Mouse (Mus musculus) adrenal gland, adult 2 months (tissue): Measurements from ENCODE around the gene Wnk4. TPM values are rescaled to one million over a fixed set of nuclear protein-coding genes. Genes with fewer than 3 reads are reported as not detected.
A peak's percentile ranks its signal among the peaks of the same experiment; 100 is the strongest.

Source experiments
- DNase-seq: peaks from one replicate; pipeline ENCODE4 v3.0.0; 2021
- polyA plus RNA-seq: library from polyadenylated mRNA; depleted of rRNA; stranded (reverse); fragments of >200 nt; gene quantifications from 2 replicates; pipeline ENCODE4 v1.2.3, GENCODE M21; 2012
- total RNA-seq, 2 experiments: library from RNA; stranded (reverse); gene quantifications; 2 replicates each; pipeline ENCODE4 v1.2.3; 2021

Wnk4 gene
- total and polyA plus RNA-seq, 3 experiments, result 0.94 to 3.7 (median 2.1) TPM

DNA sequence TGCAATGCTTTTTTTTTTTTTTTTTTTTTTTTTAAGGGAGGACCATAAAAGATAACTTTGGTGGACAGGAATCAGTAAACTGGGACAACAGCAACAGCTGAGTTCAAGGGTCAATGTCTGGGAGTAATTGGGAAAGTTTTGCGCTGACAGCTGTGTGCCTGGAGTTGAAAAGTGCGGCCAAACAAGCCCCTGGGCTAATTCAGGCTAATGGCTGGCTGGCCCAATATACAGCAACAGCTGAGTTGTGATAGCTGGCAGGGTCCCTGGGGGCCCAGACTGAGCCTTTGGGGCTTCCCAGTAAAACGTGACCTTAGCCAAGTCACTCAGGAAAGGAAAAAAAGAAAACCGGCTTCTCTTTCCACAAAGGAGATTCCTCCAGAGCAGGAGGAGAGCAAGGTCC, 15.3 kb upstream of the Wnk4 start:
- no peak for DNase-seq

DNA sequence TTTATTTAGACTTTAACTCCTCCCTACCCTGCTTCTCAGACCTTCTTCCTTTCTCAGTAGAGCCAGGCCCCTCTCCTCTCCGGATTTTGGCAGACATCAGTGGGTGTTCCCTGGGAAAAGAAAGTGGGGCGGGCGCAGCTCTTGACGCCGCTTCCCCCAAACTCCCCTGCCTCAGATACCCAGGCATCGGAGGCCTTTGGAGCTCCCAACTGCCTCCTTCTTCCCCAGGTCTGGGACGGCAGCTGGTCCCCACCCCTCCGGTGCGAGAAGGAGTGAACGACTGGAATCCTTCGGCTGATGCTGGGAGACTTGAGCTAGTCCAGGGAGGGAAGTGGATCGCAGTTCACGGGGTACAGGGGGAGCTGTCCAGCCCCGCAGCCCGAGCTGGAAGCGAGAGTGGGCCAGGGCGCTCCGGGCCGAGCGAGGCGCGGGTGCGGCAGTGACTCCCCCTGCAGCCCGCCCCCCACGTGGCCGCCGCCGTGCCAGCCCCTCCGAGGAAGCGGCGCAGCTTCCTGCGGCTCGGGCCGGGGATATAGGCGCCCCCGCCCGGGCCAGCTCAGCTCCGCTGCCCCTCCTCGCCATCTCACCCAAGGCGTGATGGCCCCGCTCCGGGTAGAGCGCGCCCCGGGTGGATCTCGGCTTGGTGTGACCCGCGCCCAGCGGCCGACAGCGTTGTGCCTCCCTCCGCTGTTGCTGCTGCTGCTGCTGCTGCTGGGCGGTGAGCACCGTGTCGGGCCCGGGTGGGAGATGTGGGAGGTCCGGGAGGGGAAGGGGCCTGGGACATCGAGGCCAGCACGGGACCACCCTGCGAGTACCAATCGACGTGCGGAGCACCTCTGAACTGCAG, 14.3 kb upstream of the Wnk4 start, which contains the start of gene Ramp2:
TSS of gene Ramp2 (plus strand) at position 174 of the 847 bp plus-strand sequence.
- DNase-seq, result peak; percentile 65

DNA sequence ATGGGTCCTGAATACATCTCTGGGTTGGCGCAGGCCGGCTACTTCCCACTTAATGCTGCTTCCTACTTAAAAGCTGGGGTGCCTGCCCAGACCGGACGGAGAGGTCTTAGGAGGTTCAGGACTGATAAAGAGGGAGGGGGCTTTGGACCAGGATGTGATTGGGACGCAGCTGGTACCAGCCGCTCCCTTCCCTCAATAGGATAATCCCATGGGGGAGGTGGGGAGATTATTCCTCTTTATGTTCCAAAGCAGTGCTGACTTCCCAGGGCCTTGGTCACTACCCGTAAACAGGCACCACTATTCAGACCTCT, 13.7 kb upstream of the Wnk4 start:
- no peak for DNase-seq

DNA sequence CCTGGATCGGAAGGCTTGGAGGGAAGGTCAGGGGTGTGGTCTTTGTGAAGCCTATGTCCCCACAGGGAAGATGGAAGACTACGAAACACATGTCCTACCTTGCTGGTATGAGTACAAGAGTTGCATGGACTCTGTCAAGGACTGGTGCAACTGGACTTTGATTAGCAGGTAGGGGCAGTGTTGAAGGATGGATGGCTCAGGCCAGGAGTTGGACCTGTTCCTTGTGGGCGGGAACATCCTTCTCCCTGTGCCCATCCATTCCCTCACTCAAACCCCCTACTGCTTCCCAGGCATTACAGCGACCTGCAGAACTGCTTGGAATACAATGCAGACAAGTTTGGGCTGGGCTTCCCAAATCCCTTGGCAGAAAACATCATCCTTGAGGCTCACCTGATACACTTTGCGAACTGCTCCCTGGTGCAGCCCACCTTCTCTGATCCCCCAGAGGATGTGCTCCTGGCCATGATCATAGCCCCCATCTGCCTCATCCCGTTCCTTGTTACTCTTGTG, 12.8 kb upstream of the Wnk4 start:
- no peak for DNase-seq

DNA sequence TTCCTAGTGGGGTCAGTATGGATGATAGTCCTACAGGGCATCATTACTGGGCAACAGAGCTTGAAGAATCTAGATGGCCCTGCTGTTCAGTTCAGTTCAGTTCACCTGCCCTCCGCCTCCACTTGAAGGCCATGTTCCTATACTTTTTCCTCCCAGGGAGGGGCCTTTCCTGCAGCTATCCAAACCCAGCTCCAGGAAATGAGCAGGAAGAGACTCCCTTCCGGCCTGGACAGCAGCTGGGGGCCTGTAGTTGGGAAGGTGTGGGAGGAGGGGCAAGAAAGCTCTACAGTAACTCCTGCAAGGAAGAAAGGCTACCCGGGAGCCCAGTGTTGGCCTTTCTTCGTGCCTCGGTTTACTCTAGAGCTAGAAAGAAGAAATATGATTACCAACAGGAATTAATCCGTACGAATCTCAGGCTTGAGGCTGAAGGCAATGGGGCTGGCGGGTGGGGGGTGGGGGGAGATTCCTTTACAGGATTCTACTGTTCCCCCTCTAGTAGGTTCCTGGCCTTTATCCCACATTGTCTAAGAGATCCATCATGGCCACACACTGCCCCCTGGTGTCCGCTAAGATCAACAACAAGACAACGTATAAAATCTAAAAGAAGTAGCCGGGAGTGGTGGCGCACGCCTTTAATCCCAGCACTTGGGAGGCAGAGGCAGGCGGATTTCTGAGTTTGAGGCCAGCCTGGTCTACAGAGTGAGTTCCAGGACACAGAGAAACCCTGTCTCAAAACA, 11.9 kb upstream of the Wnk4 start:
- DNase-seq, result peak; percentile 69

DNA sequence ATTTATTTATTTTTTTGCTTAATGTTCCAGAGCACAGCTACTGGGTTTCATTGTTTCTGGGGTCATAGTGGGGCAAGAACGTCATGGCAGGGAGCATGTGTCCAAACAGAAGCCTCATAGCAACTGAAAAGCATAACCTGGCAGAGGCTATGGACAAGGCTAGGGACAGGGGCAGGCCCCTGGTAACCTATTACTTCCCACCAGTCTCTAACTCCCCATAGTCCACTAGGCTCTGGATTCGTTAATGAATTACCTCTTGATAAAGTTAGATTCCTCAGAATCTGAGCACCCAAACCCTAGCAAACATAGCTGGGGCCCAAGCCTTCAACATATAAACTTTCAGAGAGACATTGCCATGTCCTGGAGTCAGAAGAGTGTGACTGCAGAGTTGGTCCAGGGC, 9.3 kb upstream of the Wnk4 start:
- DNase-seq, result no peak

DNA sequence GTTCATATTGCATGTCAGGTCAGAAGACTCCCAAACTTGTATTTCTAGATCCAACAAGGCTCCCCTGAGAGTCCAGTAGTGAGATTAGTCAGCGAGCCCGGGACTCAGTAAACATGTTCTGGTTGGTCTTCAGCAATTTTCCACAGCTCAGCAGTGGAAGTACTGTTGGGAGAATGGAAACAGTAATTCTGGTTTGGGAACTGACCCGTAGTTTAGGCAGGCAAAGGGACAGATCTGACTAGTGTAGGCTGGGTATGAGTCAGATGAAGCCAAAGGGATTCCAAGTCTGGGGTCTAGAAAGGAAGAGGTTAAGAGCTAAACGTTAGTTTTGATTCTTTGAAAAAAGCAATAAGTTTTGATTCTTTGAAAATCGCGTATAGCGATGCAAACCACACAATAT, 7.4 kb upstream of the Wnk4 start:
- DNase-seq, result no peak

DNA sequence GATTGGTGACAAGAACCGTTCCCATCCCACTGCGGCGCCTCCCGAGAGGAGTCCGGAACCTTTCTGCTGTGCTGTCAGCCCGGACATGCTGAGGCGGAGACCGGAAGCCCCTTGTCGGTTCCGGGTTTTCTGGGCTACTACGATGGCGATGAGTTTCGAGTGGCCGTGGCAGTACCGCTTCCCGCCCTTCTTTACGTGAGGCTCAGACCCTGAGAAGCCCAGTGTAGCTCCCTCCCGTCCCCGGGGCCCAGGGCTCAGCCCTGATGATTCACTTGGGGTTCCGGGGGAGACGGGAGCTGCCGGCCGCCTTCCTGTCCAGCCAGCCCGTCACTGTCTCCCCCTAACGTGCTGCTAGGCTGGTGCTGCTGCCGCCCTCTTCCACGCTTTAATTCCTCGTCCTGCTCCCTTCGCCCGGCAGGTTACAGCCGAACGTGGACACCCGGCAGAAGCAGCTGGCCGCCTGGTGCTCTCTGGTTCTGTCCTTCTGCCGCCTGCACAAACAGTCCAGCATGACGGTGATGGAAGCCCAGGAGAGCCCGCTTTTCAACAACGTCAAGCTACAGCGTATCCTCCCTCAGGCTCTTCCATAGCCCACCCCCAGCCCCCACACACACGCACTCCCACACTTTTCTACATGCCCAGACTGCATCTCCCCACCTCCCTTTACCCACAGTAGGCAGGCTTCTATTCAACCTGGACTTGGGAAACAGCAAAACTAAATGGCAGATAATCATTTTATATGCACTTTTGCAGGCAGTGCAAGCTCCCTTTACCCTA, 6.6 kb upstream of the Wnk4 start, which contains the start of gene Vps25:
TSS of gene Vps25 (plus strand) at position 95 of the 777 bp plus-strand sequence.
- DNase-seq, result peak; percentile 92

DNA sequence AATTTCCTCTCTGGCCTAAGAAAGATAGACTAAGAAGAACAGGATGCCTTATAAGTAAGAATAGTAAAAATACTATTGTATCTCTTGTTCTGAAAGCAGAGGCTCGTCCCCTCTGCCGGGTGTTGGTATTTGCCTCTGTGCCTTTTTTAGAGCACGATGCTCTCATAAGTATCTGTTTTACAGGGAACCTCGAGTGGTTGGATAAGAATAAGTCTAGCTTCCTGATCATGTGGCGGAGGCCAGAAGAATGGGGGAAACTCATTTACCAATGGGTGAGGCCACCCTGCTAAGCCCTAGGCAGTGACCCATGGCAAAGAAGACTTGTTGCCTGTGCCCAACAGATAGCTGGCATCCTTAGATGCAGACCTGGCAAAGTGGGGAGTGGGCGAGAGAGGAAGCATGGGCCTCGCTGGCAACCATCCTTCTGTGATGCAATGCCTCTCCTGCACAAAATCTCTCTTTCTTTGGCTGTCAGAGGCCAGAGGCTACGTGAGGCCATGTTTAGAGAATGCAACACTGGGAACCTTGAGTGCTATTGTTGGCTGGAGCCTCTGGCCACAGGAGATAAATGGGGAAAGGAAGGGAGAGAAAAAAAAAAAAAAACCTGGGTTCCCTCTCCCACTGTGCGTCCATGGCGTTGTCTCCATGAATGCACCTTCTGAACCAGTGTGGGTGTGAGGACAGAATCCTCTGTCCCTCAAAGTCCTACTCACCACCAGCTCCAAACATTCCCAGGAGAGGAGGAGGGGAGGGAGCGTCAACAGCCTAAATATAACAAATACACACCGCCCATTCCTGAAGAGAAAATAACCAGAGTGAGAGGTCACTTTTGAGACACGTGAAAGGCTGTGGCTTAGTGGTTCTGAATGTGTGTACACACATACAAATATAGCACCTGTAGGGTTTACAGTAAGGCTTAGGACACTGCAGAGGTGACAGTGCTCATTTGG, 4.3 kb upstream of the Wnk4 start:
- DNase-seq, result no peak

DNA sequence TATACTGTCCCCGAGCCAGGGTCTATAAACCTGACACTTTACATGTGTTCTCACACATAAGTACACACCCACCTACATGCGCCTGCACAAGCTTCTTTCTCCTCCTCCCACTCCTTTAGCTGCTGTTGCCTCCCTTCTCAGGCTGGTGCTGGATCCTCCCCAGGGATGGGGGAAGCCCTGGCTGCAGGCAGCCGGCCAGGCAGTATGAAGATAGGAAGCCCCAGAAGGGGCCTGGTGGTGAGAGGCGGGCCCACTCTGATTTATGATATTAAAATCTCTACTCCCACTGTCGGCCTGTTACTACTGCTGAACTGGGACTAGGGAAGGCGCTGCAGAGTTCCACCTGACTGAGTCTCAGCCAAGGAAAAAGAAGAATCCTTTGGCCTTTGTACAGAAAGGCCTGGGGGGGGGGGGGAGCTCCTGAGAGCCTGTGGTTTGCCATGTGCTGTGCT, 1.1 kb upstream of the Wnk4 start:
- DNase-seq, result no peak

DNA sequence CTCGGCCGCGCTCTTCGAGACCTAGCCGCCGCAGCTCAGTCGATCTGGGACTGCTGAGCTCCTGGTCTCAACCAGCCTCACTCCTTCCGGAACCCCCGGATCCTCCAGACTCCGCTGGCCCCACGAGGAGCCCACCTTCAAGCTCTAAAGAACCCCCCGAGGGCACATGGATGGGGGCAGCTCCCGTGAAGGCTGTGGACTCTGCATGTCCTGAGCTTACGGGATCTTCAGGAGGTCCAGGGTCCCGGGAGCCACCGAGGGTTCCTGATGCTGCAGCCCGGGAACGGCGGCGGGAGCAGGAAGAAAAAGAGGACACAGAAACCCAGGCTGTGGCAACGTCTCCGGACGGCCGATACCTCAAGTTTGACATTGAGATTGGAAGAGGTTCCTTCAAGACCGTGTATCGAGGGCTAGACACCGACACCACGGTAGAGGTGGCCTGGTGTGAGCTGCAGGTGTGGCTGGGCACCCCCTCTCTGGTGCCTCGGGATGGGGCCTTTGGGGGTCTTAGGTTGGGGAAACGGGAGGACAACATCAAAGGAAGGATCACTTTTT, 536 bp downstream of the Wnk4 start:
- DNase-seq, result no peak

DNA sequence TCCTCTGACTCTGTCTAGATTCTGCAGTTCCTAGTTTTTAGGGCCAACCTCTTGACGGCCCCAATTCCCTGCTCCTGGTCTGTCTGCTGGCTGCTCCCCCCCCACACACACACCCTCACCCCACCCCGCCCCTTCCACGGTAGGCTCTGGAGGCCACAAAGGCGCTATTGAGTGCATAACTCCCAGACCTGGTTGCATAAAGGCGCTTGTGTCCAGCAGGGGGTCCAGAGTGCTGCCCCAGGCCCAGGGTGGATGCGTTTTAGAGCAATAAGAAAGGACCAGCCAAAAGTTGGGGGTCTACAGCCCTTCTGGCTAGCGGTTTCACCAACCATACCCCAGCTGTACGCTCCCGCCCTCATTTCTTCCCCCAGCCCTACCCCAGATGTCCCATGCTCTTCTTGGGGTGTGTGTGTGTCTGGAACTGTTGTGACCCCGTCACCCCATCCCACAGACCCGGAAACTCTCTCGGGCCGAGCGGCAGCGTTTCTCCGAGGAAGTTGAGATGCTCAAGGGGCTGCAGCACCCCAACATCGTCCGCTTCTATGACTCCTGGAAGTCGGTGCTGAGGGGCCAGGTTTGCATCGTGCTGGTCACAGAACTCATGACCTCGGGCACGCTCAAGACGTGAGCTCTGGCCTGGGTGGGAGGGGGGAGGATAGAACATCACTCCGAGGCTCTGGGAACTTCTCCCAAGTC, 2.1 kb downstream of the Wnk4 start:
- no peak for DNase-seq

DNA sequence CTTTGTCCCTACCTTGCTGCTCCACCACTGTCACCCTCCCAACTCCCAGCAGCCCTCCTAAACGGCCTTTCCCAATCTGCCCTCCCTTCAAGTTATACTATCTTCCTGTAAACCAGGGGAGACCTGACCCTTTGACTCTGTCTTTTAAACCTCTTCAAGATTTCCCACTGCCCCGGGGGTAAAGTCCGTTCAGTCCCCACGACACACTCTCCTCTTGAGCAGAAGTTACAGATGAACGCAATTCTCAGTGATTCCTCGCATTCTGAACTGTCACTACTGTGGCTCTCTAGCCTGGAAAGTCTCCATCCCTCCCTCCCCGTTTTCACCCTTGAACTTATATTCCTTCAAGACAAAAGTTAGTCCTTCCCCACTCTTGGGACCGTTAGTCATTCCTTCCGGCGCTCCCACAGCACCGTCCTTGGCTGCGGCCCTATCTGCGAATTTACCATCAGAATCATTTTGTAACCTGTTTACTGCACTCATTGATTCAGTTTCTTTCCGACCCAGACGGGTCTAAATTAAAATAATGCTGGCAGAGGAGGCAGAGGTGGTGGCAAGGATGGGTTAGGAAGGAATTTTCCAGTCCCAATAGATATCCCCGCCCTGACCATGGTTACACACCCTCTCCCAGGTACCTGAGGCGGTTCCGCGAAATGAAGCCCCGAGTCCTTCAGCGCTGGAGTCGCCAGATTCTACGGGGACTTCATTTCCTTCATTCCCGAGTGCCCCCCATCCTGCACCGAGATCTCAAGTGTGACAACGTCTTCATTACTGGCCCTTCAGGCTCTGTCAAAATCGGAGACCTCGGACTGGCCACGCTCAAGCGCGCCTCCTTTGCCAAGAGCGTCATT, 3.0 kb downstream of the Wnk4 start:
- no peak for DNase-seq

DNA sequence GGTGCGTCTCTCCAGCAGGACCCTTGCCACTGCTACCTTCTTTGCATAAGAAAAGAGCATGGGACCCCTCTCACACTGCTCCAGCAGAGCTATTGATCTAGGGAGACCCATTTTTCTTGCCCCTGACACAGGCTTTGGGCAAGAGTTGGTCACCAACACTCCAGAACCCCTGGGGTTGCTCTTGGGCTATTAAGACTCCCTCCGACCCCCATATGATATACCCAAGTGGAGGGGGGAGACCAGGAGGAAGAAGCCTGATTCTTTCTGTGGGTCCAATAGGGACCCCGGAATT, 3.6 kb downstream of the Wnk4 start:
- no peak for DNase-seq

DNA sequence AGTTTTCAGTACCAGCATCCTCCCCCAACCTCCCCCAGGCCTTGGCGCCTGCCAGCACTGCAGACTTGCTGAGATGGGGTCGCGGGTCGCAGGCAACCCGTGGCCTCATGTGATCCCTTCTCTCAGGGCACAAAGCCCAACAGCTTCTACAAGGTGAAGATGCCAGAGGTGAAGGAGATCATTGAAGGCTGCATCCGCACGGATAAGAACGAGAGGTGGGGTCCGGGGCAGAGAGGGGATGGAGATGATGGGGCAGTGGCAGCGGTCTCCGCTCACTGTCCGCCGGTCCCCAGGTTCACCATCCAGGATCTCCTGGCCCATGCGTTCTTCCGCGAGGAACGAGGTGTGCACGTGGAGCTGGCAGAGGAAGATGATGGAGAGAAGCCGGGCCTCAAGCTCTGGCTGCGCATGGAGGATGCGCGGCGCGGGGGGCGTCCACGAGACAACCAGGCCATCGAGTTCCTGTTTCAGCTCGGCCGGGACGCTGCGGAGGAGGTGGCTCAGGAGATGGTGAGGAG, 4.6 kb downstream of the Wnk4 start:
- no peak for DNase-seq

DNA sequence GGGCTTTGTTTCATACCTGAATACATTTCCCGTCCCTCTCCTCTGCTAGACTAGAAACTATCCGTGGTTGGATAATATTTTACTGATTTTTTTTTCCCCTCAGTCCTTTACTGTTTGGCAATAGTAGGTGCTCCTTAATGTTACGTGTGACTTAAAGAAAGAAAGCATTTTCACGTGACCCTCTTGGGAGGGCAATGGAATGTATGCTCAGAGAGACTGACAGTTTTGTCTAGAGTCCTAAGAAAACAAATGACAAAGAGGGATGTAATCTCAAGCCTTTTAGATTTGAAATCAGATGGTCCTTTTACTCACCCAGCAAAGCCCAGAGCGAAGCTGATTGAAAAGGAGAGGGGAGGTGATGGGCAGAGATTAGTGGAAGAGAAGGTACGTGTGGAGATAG, 5.5 kb downstream of the Wnk4 start:
- no peak for DNase-seq

DNA sequence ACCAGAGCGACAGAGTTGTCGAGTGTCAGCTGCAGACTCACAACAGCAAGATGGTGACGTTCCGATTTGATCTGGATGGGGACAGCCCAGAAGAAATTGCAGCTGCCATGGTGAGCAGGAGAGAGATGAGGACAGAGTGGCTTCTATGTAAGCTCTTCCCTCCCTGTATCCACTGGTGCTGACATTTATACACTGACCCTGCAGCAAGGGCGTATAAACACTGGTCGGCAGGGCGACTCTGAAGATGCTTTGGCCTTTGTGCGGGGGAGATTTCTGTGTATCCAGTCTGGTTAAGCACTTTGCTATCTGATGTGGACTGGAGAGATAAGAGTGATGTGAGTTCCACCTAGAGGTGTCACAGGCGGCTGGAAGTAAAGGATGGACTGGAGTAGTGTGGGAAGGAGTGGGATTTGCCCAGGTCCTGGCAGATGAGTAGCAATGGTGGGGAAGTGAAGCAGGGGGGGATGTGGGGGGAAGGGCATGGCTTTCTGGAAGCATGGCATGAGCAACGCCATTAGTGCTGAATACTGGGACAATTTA, 9.3 kb downstream of the Wnk4 start:
- DNase-seq, result no peak

DNA sequence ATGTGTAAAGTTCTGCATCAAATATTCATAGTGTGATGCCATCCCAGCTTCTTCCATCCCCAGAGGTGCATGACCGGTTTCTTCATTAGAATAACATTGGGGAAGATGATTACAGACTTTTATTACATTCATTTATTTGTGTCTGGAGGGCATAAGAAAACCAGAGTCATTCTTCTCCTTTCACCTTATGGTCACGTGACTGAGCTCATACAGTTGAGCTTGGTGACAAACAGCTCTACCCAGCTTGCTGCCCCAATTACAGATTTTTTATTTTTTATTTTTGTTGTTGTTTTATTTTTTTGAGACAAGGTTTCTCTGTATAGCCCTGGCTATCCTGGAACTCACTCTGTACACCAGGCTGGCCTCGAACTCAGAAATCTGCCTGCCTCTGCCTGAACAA, 12.1 kb downstream of the Wnk4 start:
- no peak for DNase-seq

DNA sequence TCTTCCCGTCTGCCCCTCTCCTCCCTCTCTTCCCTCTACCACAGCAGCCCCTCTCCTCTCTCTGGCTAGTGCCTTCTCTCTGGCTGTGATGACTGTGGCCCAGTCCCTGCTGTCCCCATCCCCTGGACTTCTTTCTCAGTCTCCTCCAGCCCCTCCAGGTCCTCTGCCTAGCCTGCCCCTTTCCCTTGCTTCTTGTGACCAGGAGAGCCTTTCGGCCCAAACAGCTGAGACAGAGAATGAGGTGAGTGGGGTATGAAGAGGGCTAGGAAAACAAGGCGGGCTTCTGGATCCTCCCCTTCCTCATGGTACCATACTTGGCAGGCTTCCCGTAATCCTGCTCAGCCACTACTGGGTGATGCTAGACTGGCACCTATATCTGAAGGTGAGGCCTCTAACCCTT, 14.9 kb downstream of the Wnk4 start:
- no peak for DNase-seq
